Mouse (Mus musculus) limb, embryonic 12.5 days (tissue): ENCODE measurements around the gene Bsdc1. TPM values are rescaled to one million over a fixed set of nuclear protein-coding genes. Genes with fewer than 3 reads are reported as not detected.
"Not testable (repeated sequence)": the region's sequence is repeated elsewhere in the genome, so short reads cannot be mapped to it uniquely, and the experiment has no call there.

Experiments
- ATAC-seq: fragments of 200-750 bp; cut with Nextera tagmentation; 2 replicates; pipeline ENCODE4 v1.8.0; 2017; ENCODE audit warnings: low read depth, moderate TSS enrichment; ENCODE audit not compliant: insufficient number of reproducible peaks, insufficient read depth, low FRiP score, low TSS enrichment
- H3K27ac ChIP-seq: fragments of 300-500 bp; sonication (generic); 2 replicates; pipeline ENCODE4 v1.5.1; 2016; ENCODE audit warnings: mild to moderate bottlenecking, moderate library complexity
- H3K27me3 ChIP-seq: fragments of 300-500 bp; sonication (generic); 2 replicates; pipeline ENCODE4 v1.6.1; 2016; ENCODE audit warnings: mild to moderate bottlenecking, moderate library complexity
- H3K36me3 ChIP-seq: fragments of 300-500 bp; sonication (generic); 2 replicates; pipeline ENCODE4 v1.6.1; 2016; ENCODE audit warnings: mild to moderate bottlenecking, moderate library complexity
- H3K4me1 ChIP-seq: fragments of 300-500 bp; sonication (generic); replicated peaks from 2 replicates; pipeline ENCODE4 v1.6.1; 2016
- H3K4me2 ChIP-seq: fragments of 300-500 bp; sonication (generic); 2 replicates; pipeline ENCODE4 v1.6.1; 2016; ENCODE audit warnings: mild to moderate bottlenecking, moderate library complexity
- H3K4me3 ChIP-seq: fragments of 300-500 bp; sonication (generic); replicated peaks from 2 replicates; pipeline ENCODE4 v1.5.1; 2016; ENCODE audit warnings: mild to moderate bottlenecking
- H3K9ac ChIP-seq: fragments of 300-500 bp; sonication (generic); replicated peaks from 2 replicates; pipeline ENCODE4 v1.6.1; 2016; ENCODE audit warnings: mild to moderate bottlenecking, moderate library complexity
- H3K9me3 ChIP-seq: fragments of 300-500 bp; sonication (generic); 2 replicates; pipeline ENCODE4 v1.6.1; 2016; ENCODE audit warnings: mild to moderate bottlenecking, moderate library complexity
- WGBS: fragments of 180-500 bp; shearing (Covaris S2); methylation state at CpG from one replicate; pipeline ENCODE4 v1.1.7; 2016; 5-methylcytosine and 5-hydroxymethylcytosine counted together
- polyA plus RNA-seq: library from polyadenylated mRNA; unstranded; fragments of >200 nt; fragmentation: Nextera tagmentation; extraction: Ambion mirVana; gene quantifications from 2 replicates; pipeline ENCODE4 v1.2.1, GENCODE M21; 2016

The Bsdc1 gene
- polyA plus RNA-seq, 1 experiment from 2014 or later = 24.6 TPM

DNA sequence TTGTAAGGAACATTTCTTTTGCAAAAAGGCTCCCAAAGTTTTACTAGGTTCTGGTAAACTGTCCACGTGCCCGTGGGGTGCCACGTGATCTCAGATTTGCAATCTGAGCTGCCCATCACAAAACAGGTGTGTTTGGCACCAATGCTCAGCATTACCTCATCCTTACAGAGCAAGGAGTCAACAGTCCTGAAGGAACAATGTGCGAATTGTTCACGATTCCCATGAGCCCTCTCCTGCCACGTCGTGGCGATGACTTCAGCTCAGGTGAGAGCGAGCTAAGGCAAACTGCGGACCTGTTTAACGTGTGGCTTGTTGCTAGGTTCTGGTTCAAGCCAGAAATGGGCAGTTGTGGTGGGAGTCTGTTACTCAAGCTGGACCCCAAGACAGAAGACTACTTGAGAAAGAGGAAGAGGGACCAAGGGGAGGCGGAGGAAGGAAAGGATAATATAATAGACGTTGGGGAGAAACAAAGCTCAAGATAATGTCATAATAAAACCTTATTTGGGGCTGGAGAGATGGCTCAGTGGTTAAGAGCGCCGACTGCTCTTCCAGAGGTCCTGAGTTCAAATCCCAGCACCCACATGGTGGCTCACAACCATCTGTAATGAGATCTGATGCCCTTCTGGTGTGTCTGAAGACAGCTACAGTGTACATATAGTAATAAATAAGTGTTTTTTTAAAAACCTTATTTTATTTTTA is 9.8 kb upstream of the Bsdc1 start:
- Histone ChIP-seq H3K4me2 (no peak overlapping the region), H3K27me3 (peaks cover 3% of the 10 kb centered on the region; the same call in 1 of the 2 replicates), H3K27ac (no peak overlapping the region), H3K4me3 (no peak overlapping the region), H3K36me3 (no peaks in the 10 kb centered on the region), H3K4me1 (0 out of 2 replicates have a peak, but pooled peaks cover 3% of the 10 kb centered on the region), H3K9me3 (no peaks in the 10 kb centered on the region), H3K9ac (no peak overlapping the region)
- 0 out of 2 replicates have a peak, but pooled peaks have one; percentile 37 for ATAC-seq
- WGBS = 79% methylated on average over 15 of the region's 15 CpGs

DNA sequence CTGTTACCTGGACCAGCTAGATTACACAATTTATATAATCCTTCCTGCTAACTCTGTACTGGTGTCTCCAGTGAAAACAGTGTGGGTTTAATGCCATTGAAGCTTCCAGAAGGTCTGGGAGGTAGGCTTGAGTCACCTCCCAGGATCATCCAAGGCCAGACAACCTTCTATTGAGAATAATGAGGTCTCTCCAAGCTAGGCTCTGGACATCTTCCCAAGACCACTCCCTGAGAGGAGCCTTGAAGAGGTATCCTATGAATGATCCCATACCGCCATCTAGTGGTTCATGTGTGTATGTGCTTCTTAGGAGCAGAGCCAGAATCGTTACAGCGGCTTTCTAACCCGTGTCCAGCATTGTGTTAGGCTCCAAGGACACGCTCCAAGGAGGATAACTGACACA is 6.1 kb upstream of the Bsdc1 start:
- Histone ChIP-seq H3K9me3 (no peaks in the 10 kb centered on the region), H3K4me3 (no peak overlapping the region), H3K4me2 (no peak overlapping the region), H3K36me3 (no peaks in the 10 kb centered on the region), H3K27ac (no peak overlapping the region), H3K4me1 (0 out of 2 replicates have a peak, but pooled peaks cover 3% of the 10 kb centered on the region), H3K9ac (no peak overlapping the region), H3K27me3 (peaks cover 3% of the 10 kb centered on the region; the same call in 1 of the 2 replicates)
- 3% methylated on average over 5 of the region's 5 CpGs for WGBS
- peak; percentile 63; the same call in 1 of the 2 replicates for ATAC-seq

DNA sequence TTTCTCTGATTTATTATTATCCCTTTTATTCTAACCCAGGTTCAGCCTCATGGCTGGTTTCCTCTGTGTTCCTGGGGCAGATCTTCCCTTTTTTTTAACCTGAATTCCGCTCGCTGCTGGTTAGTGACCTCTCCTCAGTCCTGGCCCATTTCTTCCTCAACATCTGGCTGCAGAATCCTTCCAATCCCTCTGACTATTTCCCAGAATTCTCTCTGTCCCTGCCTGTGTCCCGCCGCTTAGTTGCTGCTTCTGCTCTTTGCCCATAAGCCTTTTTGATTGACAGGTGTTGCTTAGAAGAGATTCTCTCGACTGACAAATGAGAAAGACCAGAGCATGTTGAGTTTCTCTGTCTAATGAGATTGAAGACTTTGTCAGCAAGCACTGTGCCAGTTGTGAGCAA is 5.3 kb upstream of the Bsdc1 start:
- no peaks in the 10 kb centered on the region for H3K9me3 ChIP-seq
- H3K27me3 ChIP-seq = peaks cover 3% of the 10 kb centered on the region; the same call in 1 of the 2 replicates
- 0 out of 2 replicates have a peak, but pooled peaks cover 3% of the 10 kb centered on the region for H3K4me1 ChIP-seq
- ATAC-seq = no peak
- H3K4me3 ChIP-seq = no peak overlapping the region
- no peaks in the 10 kb centered on the region for H3K36me3 ChIP-seq
- no peak overlapping the region for H3K9ac ChIP-seq
- no peak overlapping the region for H3K27ac ChIP-seq
- 61% methylated on average over 5 of the region's 5 CpGs for WGBS
- no peak overlapping the region for H3K4me2 ChIP-seq

DNA sequence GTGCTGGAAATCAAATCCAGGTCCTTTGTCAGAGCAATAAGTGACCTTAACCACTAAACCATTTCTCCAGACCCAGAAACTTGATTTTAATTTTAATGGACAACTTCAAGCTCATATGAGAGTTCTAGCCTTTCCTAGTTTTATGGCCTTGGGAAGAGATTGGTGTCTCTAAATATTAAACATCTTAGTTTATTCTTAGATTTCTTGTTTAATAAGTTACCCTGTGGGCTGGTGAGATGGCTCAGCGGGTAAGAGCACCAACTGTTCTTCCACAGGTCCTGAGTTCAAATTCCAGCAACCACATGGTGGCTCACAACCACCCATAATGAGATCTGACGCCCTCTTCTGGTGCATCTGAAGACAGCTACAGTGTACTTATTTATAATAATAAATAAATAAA is 4.1 kb upstream of the Bsdc1 start:
- H3K27me3 ChIP-seq, H3K4me2 ChIP-seq, H3K9me3 ChIP-seq, H3K4me1 ChIP-seq, H3K9ac ChIP-seq, H3K36me3 ChIP-seq, ATAC-seq, H3K27ac ChIP-seq, H3K4me3 ChIP-seq: not testable (repeated sequence)
- 76% methylated on average over 2 of the region's 2 CpGs for WGBS

DNA sequence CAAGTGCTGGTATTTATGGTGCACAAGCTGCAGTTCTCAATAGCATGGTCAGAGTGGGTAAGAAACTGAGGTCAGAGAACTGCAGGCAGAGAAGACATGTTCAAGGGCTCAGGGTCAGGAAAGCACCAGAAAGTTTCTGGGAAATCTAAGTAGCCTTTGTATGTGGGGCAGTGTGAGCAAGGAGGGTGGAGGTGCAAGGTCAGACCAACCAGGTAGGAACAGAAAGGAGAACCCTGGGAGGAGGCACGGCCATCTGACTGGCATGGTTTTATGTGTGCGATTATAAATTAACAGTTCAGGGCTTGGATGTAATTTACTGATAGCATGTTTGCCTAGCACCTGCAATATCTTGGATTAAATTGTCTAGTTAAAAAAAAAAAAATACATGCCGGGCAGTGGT is 1.7 kb upstream of the Bsdc1 start:
- Histone ChIP-seq H3K4me2 (no peak overlapping the region), H3K4me1 (peaks cover 11% of the 10 kb centered on the region), H3K36me3 (peaks cover 5% of the 10 kb centered on the region; the same call in 1 of the 2 replicates), H3K9me3 (no peaks in the 10 kb centered on the region), H3K27ac (no peak overlapping the region), H3K27me3 (peaks cover 3% of the 10 kb centered on the region; the same call in 1 of the 2 replicates), H3K4me3 (no peak overlapping the region), H3K9ac (no peak overlapping the region)
- ATAC-seq = no peak
- WGBS = 92% methylated on average over 3 of the region's 3 CpGs

DNA sequence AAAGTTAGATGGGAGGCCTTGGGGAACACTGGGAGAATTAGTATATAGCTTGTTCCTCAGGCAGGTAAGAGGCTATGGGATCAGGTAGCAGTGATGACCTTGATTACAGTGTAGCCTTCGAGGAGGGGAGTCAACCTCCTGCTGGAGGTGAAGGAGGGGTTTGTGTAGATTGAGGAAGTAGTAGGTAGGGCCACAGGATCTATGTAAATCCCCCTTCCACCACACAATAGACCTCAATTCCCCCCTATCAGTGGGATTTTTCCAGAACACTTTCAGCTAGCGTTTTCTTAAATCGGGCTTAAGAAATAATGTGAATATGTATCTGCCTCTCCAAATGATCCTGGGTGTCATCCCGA is 576 bp upstream of the Bsdc1 start:
- peak; percentile 13; the same call in 1 of the 2 replicates for ATAC-seq
- H3K27ac ChIP-seq = peak overlapping the region; percentile 89
- H3K9ac ChIP-seq = peak overlapping the region; percentile 53
- peaks cover 15% of the 10 kb centered on the region for H3K36me3 ChIP-seq
- 0% methylated on average over 4 of the region's 4 CpGs for WGBS
- H3K27me3 ChIP-seq = peaks cover under 1% of the 10 kb centered on the region; the same call in 1 of the 2 replicates
- H3K4me1 ChIP-seq = peaks cover 11% of the 10 kb centered on the region
- H3K4me2 ChIP-seq = peak overlapping the region; percentile 87
- H3K9me3 ChIP-seq = no peaks in the 10 kb centered on the region
- peak overlapping the region; percentile 95 for H3K4me3 ChIP-seq

DNA sequence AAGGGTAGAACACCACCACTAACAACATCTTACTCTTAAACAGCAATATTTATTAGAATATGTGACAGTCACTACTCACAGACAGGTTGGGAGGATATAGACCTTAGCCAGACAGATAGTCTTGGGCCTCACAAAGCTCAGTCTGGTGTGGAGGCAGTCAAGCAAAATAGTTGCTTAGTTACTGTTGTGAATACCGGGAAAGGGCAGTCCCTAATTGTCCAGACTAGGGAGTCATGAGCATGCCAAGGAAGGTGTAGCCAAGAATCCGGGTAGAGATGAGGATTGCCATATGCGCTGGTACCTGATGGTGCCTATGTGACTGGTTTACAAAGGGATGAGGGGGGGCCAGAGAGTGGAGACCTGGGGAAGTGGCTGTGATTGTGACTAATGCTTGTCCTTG is 737 bp downstream of the Bsdc1 start:
- H3K36me3 ChIP-seq = peaks cover 29% of the 10 kb centered on the region
- peak overlapping the region; percentile 78 for H3K9ac ChIP-seq
- WGBS = 45% methylated on average over 3 of the region's 3 CpGs
- H3K27me3 ChIP-seq = no peaks in the 10 kb centered on the region
- no peak overlapping the region for H3K27ac ChIP-seq
- H3K4me3 ChIP-seq = peak overlapping the region; percentile 95
- H3K4me2 ChIP-seq = peak overlapping the region; percentile 87
- no peak for ATAC-seq
- H3K4me1 ChIP-seq = peaks cover 11% of the 10 kb centered on the region
- H3K9me3 ChIP-seq = no peaks in the 10 kb centered on the region

DNA sequence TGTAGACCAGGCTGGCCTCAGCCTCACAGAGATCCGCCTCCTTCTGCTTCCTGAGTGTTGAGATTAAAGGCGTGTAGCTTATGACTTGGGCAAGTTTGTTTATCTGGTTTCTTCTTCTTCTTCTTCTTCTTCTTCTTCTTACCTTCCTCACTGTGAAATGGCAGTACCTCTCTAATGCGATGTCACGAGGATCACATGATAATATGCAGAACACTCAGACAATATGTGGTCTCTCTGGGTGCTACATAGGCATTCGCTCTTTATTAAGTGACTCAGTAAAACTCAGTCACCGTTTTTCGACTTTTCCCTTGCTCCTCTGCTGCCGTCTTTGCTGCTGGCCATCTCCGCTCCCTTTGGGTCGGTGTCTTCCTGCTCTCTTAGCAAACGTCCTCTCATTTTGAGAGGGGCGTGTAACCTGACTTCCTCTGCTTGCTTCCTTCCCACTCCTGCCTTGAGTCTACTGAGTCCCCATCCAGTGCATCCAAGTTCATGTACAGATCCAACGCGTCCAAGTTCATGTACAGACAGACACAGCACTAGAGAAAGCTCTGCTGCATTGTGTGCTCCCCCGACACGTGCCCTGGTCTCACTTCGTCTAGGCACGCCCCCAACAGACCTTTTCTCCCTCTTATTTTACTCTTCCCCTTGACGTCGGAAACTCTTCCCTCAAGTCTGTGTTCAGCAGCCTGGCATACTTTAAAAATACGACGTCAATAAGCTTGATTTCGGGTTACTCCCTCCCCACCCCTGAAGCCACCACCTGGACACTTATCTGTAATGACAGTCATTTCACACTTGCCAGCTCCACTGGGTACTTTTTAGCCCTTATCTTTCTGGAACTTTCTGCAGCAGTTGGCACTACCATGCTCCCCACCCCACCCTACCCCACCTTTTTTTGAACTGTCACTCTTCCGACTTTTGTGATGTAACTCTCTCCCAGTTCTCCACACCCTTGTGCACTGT is 2.0 kb downstream of the Bsdc1 start:
- no peaks in the 10 kb centered on the region for H3K27me3 ChIP-seq
- no peak overlapping the region for H3K9ac ChIP-seq
- WGBS = 82% methylated on average over 24 of the region's 24 CpGs
- H3K9me3 ChIP-seq = no peaks in the 10 kb centered on the region
- ATAC-seq = no peak
- H3K4me3 ChIP-seq = peak overlapping the region; percentile 95; the same call in 1 of the 2 replicates
- no peak overlapping the region for H3K27ac ChIP-seq
- H3K4me2 ChIP-seq = 0 out of 2 replicates have a peak overlapping the region, but pooled peaks have one; percentile 87
- H3K36me3 ChIP-seq = peaks cover 41% of the 10 kb centered on the region
- peaks cover 11% of the 10 kb centered on the region for H3K4me1 ChIP-seq

DNA sequence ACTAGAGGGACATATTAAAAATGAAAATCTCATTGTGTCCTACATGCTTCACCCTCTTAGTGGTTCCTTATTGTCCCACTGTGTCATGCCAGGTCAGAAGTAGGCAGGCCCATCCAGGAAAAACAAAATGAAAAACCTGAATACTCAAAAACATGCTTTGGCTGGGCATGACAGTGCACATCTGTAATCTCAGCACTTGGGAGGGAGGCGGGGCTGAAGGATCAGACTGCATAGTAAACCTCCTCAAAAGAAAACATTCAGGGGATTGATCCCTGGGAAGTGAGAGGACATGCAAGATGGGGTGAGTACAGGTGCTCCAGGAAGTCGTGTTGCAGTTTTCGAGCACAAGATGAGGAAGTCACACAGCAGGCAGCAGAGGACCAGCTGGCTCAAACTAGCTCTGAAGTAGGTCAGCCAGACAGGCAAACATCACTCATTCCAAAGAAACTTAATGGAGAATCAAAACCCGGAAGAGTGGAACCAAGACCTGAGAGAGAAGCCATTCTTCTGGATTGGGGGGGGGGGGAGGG is 3.0 kb downstream of the Bsdc1 start:
- H3K36me3 ChIP-seq = peaks cover 51% of the 10 kb centered on the region
- H3K27ac ChIP-seq = no peak overlapping the region
- H3K4me3 ChIP-seq = no peak overlapping the region
- peaks cover 11% of the 10 kb centered on the region for H3K4me1 ChIP-seq
- H3K27me3 ChIP-seq = no peaks in the 10 kb centered on the region
- no peak overlapping the region for H3K9ac ChIP-seq
- ATAC-seq = no peak
- no peaks in the 10 kb centered on the region for H3K9me3 ChIP-seq
- WGBS = 85% methylated on average over 4 of the region's 4 CpGs
- H3K4me2 ChIP-seq = no peak overlapping the region

DNA sequence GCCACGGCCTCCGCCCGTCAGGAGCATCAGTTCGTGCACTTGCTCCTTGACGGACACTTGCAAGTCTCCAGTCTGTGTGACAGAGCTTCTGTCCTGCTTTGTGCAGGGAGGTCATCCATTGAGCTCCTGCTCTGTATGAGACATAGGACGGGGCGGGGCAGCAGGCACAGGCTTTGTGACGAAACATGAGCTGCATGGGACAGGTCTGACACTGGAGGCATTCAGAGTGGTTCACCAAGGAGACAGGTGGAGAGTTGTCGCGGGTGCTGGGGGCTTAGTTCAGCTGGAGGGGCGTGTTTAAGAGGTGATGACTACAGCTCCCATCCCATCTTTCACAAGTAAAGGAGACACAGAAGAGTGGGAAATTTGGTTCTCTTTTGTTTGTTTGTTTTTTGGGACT is 14.7 kb downstream of the Bsdc1 start:
- H3K4me3 ChIP-seq = no peak overlapping the region
- H3K9me3 ChIP-seq = no peaks in the 10 kb centered on the region
- 91% methylated on average over 11 of the region's 11 CpGs for WGBS
- H3K36me3 ChIP-seq = peaks cover 94% of the 10 kb centered on the region
- no peak for ATAC-seq
- no peak overlapping the region for H3K4me2 ChIP-seq
- H3K9ac ChIP-seq = no peak overlapping the region
- no peak overlapping the region for H3K27ac ChIP-seq
- no peaks in the 10 kb centered on the region for H3K4me1 ChIP-seq
- no peaks in the 10 kb centered on the region for H3K27me3 ChIP-seq

DNA sequence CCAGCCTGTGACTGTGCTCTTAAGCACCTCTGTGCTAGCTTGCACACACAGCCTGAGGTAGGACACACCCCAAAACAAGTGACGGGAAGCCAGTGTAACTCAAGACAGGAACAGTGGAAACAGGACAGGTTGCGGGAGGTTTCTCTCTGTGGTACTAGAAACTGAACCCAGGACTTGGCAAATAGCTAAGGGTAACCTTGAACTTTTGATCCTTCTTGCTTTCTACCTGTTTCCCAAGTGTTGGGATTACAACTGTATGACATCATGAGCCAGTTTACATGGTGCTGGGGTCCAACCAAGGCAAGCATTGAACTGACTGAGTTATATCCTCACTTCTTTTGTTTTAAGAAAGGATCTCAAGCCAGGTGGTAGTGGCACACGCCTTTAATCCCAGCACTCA is 18.5 kb downstream of the Bsdc1 start:
- WGBS = 91% methylated on average over 3 of the region's 3 CpGs
- Histone ChIP-seq H3K27ac (no peak overlapping the region), H3K4me2 (no peak overlapping the region), H3K4me1 (no peaks in the 10 kb centered on the region), H3K9me3 (no peaks in the 10 kb centered on the region), H3K4me3 (no peak overlapping the region), H3K9ac (no peak overlapping the region), H3K36me3 (peaks cover 95% of the 10 kb centered on the region), H3K27me3 (no peaks in the 10 kb centered on the region)
- no peak for ATAC-seq
